Mouse (Mus musculus) left cerebral cortex, adult 11 months (tissue): Measurements from ENCODE around the gene Gadl1.

ENCODE experiments used
- DNase-seq: peaks from one replicate; pipeline ENCODE4 v3.0.0; 2022; ENCODE audit warnings: low spot score

The Gadl1 gene

DNA sequence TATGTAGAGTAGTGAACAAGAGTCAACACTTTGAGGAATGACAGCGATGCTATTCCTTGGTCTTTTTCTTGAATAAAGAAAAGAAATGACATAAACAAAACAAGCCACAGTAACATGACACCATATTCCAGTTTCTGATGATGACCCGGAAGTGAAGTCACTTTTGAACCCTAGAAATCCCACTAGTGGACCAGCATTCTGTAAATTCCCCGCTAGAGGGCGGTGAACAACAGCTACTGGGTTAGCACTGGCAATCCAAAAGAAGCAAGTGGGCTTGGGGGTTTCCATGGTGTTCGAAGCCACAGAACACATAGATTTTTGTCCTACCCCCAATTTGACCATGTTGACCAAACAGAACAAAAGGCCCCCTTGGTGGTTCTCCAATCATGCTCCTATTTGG is 178.6 kb downstream of the Gadl1 start:
- peak; percentile 52 for DNase-seq

DNA sequence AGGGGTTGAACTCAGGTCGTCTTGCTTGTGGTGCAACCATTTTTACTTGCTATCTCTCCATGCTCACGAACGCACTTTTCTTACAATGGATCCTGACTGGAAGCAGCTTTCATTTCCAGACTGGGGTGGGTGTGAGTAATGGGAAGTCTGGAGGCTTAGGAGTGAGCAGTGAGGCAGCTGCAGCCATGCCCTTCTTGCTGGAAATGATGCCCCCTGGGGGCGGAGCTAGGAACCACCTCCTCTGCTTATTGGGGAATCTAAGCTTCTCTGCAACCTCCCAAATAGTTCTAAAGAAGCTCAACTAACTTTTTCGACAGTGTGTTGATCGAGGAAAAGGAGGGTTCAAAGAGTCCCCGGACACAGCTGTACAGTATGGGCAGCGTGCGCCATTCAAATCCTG is 179.7 kb downstream of the Gadl1 start:
- no peak for DNase-seq

- no peak for DNase-seq
Measured at GRCm38 (mm10) chr9:116090296-116090695, 181.0 kb downstream of the Gadl1 start.

DNA sequence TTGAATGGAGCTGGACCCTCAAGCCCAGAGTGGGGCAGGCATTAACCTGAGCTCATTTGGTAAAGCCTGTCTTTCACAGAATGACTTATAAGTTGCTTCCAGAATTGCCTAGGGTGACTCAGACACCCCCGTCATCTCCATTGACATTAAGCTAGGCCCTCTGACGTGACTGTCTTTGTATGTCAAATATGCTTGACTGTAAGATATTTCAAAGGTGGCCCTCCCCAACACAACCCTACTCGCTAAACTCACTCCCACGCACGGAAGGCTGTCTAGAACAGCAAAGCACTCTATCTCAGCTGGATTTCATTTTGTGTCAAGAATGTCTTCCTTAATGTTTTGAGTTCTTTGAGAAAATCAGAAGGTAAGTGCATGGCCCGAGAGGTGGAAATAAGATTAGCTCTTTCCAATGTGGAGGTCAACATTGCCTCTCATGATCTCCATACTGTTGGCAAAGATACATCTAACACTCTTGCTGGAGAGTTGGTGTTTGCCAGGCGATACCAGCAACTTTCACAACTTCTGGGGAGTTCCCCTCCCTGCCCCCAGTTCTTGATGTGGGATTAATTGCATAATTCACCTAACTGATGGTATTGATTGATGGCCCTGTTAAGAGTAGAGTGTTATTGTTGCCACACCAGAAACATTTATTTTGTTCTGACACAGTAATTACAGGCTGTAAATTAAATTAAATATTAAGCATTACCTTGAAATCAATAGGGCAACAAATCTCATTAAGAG is 182.0 kb downstream of the Gadl1 start:
- DNase-seq = no peak

DNA sequence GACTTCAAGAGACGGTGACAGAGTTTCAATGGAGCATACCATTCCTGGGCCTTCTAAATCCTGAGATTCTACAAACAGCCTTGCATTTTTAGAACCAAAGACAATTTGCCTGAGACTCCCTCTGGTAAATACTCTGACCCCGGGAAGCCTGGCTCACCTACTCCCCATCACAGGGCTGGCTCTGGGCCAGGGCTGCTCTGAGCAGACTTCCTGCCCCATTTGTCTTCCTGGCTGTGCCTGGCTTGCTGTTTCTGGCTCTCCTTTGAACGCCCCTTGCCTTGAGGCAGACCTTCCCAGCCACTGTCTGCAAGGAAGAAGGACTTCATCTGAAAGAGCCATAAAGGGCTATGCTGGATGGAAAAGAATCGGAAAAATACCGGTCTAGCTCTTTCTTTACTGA is 182.7 kb downstream of the Gadl1 start:
- no peak for DNase-seq

DNA sequence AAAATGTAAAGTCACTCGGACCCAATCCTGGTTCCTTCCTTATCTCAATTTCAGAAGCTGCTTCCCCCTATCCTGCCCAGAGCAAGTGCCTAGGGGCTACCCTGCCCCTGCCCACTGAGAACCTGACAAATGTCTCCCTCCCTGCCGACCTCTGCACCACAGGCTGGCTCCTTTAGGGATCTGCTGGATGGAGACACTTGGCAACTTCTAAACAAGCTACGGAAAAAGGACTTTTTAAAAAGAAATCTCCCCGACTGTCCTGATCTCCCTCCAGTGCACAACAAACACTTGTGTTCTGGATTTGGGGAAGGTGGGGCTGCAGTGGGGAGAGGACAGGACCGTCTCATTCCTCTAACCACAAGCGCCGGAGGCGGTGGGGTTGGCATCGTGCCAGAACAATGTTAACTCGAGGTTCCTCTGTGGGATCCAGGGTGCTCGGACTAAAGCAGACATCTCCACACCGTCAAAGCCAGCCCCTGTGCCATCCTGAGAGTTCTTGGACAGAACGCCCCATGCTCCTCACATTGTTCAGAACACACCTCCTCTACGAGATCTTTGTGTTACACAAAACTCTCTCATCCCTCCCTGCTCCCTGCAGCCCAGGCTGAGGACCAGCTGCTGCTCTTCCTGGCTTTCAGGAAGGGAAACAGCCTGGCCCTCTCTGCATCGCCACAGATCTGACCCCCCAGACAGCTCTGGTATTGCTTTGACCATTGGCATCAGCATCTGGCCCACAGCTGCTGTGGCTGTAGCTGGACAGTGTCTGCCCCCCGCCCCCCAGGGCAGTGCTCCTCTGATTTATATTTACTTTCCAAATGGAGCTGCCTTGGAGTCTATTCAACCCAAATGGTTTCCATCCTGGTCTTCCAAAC is 189.7 kb downstream of the Gadl1 start:
- DNase-seq = no peak

- DNase-seq = no peak
Measured at GRCm38 (mm10) chr9:116099596-116099993, 190.3 kb downstream of the Gadl1 start.

- no peak for DNase-seq
Measured at GRCm38 (mm10) chr9:116100015-116100414, 190.8 kb downstream of the Gadl1 start.

GRCm38 (mm10) chr9:116101842-116102241 is 192.6 kb downstream of the Gadl1 start:
- DNase-seq = no peak

- DNase-seq = no peak
Measured at GRCm38 (mm10) chr9:116104770-116105169, 195.5 kb downstream of the Gadl1 start.

DNA sequence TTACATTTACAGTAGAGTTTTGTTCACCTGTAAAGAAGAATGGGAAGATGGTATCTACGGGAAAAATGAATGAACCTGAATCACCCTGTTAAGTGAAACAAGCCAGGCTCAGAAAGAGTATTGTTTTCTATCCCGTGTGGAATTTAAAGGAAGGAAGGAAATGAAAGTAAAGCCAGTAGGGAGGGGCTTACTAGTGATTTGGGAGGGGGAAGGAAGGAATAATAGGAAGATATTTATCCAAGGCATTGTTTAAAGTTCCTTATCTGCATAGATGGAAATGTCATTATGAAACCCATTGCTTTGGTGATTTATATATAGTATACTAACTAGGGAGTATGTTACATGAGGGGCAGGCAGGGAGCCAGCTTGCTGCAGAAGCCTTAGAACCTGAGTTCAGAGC is 199.5 kb downstream of the Gadl1 start:
- no peak for DNase-seq

DNA sequence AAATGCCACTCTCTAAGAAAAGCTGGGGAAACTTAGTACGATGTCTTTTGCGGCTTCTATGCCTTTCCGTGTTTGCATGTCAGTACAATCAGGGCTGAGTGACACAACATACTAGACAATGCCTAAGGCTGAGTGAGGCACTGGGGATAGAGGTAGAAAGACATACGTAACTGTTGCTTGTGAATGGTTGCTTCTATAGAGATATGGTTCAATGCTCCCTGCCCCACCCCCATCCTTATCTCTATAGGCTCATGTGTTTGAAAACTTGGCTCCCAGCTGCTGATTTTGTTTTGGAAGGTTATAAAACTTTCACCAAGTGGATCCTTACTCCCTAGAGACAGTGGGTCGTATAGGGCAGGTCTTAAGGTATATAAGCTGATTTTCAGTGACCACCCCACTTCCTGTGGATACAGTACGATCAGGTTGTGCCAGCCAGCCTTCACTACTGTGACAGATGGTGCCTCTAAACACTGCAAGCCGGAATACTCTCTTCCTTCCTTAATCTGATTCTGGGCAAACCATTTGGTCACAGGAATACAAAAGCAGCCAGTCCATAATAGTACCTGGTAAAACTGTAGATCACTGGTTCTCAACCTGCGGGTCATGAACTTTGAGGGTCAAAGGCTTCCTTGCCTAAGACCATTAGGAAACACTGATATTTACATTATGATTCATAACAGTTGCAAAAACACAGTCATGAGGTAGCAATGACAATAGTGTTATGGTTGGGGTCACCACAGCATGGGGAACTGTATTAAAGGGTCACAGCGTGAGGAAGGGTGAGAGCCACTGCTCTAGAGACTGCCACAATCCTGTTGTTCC is 202.1 kb downstream of the Gadl1 start:
- no peak for DNase-seq

DNA sequence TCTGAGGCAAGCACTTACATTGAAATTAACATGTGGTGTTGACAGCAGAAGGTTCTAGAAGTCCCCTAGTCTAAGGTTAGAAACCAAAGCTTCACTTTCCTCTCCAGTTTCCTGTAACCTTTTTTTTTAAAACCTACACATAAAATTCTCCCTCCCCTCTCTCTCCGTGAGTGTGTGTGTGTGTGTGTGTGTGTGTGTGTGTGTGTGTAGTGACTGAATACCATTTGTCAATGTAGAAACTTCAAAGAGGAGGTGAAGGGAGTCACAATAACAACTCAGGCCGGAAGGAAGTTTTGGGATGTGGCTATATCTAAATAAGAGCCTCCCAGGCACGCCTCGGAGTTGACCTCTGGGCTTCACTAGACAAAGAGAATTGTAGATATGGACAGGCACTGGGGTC is 205.1 kb downstream of the Gadl1 start:
- no peak for DNase-seq

- no peak for DNase-seq
Measured at GRCm38 (mm10) chr9:116115875-116116274, 206.6 kb downstream of the Gadl1 start.

- DNase-seq = no peak
Measured at GRCm38 (mm10) chr9:116118332-116118872, 209.1 kb downstream of the Gadl1 start.

DNA sequence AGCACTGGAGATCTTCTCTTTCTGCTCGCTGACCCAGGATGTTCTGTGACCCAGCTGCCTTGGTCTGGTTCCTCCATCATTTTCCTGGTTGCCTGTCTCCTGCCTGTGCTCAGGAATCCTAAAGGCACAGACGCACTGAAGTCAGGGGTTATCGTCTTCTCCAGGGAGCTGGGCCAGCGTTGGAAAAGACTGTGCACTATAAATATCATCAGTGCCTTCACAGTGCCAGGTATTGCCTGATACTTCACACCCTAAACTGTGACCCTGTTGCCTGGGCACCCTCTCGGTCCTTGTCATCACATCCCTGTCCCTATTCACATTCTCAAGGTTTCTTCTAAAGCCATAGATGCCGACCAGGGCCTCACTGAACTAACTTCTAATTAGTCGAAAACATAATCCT is 210.7 kb downstream of the Gadl1 start:
- DNase-seq = no peak

GRCm38 (mm10) chr9:116121472-116121871 is 212.2 kb downstream of the Gadl1 start:
- DNase-seq = no peak

- no peak for DNase-seq
Measured at GRCm38 (mm10) chr9:116122544-116122943, 213.3 kb downstream of the Gadl1 start.

GRCm38 (mm10) chr9:116122969-116123589 is 213.8 kb downstream of the Gadl1 start:
- no peak for DNase-seq
